Mouse (Mus musculus) MEL (cell line): Measurements from ENCODE around the gene Haus2. TPM values are rescaled to one million over a fixed set of nuclear protein-coding genes. Genes with fewer than 3 reads are reported as not detected.

ENCODE experiments used
- DNase-seq: peaks from one replicate; pipeline ENCODE4 v3.0.0; 2011; ENCODE audit warnings: low read depth, low spot score
- H3K27ac ChIP-seq: 2 replicates; pipeline ENCODE4 v1.5.1; 2012; ENCODE audit warnings: low read depth, mild to moderate bottlenecking, control low read depth, low read length, moderate library complexity; ENCODE audit not compliant: control insufficient read depth
- H3K27me3 ChIP-seq, 2 experiments: fragments of 150-350 bp in 1 of 2; sonication (generic) in 1 of 2; 2 replicates each; pipeline ENCODE4 v1.6.1; 2012; ENCODE audit warnings: low read length in 2 of 2, mild to moderate bottlenecking in 2 of 2, improper control_type of control experiment in 1 of 2, moderate library complexity in 1 of 2; ENCODE audit not compliant: insufficient read depth in 2 of 2, control insufficient read depth in 1 of 2
- H3K36me3 ChIP-seq, 2 experiments: 2 replicates each; pipeline ENCODE4 v1.6.1; 2012 to 2014; ENCODE audit warnings: low read length in 2 of 2, improper control_type of control experiment in 1 of 2, inconsistent platforms in 1 of 2, mild to moderate bottlenecking in 1 of 2; ENCODE audit not compliant: insufficient read depth in 2 of 2, control insufficient read depth in 1 of 2
- H3K4me1 ChIP-seq, 2 experiments: fragments of 150-350 bp in 1 of 2; sonication (generic) in 1 of 2; 2 replicates each; pipeline ENCODE4 v1.6.1; 2012; ENCODE audit warnings: low read length in 2 of 2, improper control_type of control experiment in 1 of 2, mild to moderate bottlenecking in 1 of 2; ENCODE audit not compliant: insufficient read depth in 2 of 2, control insufficient read depth in 1 of 2
- H3K4me3 ChIP-seq, 2 experiments: fragments of 150-350 bp in 1 of 2; sonication (generic) in 1 of 2; 2 replicates each; pipeline ENCODE4 v1.5.1; 2012; ENCODE audit warnings: low read depth in 2 of 2, low read length in 2 of 2, mild to moderate bottlenecking in 2 of 2, moderate library complexity in 2 of 2, control low read depth in 1 of 2, improper control_type of control experiment in 1 of 2; ENCODE audit not compliant: control insufficient read depth in 1 of 2, insufficient read depth in 1 of 2
- H3K79me2 ChIP-seq: 2 replicates; pipeline ENCODE4 v1.6.1; 2012; ENCODE audit warnings: mild to moderate bottlenecking, low read length, moderate library complexity; ENCODE audit not compliant: control insufficient read depth, poor library complexity, insufficient read depth
- H3K9ac ChIP-seq: 2 replicates; pipeline ENCODE4 v1.6.1; 2012; ENCODE audit warnings: low read depth, mild to moderate bottlenecking, control low read depth, low read length, moderate library complexity; ENCODE audit not compliant: control insufficient read depth, poor library complexity, severe bottlenecking
- H3K9me3 ChIP-seq: fragments of 150-350 bp; sonication (generic); replicated peaks from 2 replicates; pipeline ENCODE4 v1.6.1; 2012; ENCODE audit warnings: mild to moderate bottlenecking, low read length, improper control_type of control experiment, moderate library complexity; ENCODE audit not compliant: insufficient read depth
- E2F4 ChIP-seq: IDR thresholded peaks from 2 replicates; pipeline ENCODE4 v1.6.1; 2011; ENCODE audit warnings: low read depth, low read length, improper control_type of control experiment, borderline replicate concordance
- EP300 ChIP-seq, 2 experiments: IDR thresholded peaks; 2 replicates each; pipeline ENCODE4 v1.6.1; 2011; ENCODE audit warnings: improper control_type of control experiment in 2 of 2, low read length in 2 of 2, low read depth in 1 of 2, mild to moderate bottlenecking in 1 of 2
- ETS1 ChIP-seq: IDR thresholded peaks from 2 replicates; pipeline ENCODE4 v1.6.1; 2012; ENCODE audit warnings: low read depth, mild to moderate bottlenecking, inconsistent platforms, low read length, improper control_type of control experiment, moderate library complexity
- JUND ChIP-seq: IDR thresholded peaks from 2 replicates; pipeline ENCODE4 v1.6.1; 2011; ENCODE audit warnings: low read depth, mild to moderate bottlenecking, improper control_type of control experiment, low read length
- POLR2AphosphoS5 ChIP-seq: IDR thresholded peaks from 2 replicates; pipeline ENCODE4 v1.6.1; 2012; ENCODE audit warnings: low read depth, borderline replicate concordance, mild to moderate bottlenecking, inconsistent platforms, low read length, moderate library complexity, mixed read lengths
- RAD21 ChIP-seq: IDR thresholded peaks from 2 replicates; pipeline ENCODE4 v1.6.1; 2011; ENCODE audit warnings: mild to moderate bottlenecking, low read depth, low read length, improper control_type of control experiment
- RCOR1 ChIP-seq: IDR thresholded peaks from 2 replicates; pipeline ENCODE4 v1.6.1; 2012; ENCODE audit warnings: low read depth, mild to moderate bottlenecking, inconsistent platforms, low read length, improper control_type of control experiment
- TAL1 ChIP-seq: IDR thresholded peaks from 2 replicates; pipeline ENCODE4 v1.6.1; 2012; ENCODE audit warnings: mild to moderate bottlenecking, inconsistent platforms, low read length, moderate library complexity, mixed read lengths
- TBP ChIP-seq: IDR thresholded peaks from 2 replicates; pipeline ENCODE4 v1.8.0; 2011; ENCODE audit warnings: low read depth, low read length, improper control_type of control experiment
- TCF12 ChIP-seq: IDR thresholded peaks from 2 replicates; pipeline ENCODE4 v1.6.1; 2014; ENCODE audit warnings: low read depth, mild to moderate bottlenecking, inconsistent platforms, low read length, improper control_type of control experiment, moderate library complexity
- USF1 ChIP-seq: IDR thresholded peaks from 2 replicates; pipeline ENCODE4 v1.6.1; 2014; ENCODE audit warnings: low read depth, mild to moderate bottlenecking, inconsistent platforms, low read length, improper control_type of control experiment, moderate library complexity
- ZC3H11A ChIP-seq: IDR thresholded peaks from 2 replicates; pipeline ENCODE4 v1.6.1; 2012; ENCODE audit warnings: low read depth, mild to moderate bottlenecking, inconsistent platforms, low read length, improper control_type of control experiment
- ZNF384 ChIP-seq: IDR thresholded peaks from 2 replicates; pipeline ENCODE4 v1.6.1; 2012; ENCODE audit warnings: low read depth, mild to moderate bottlenecking, inconsistent platforms, low read length, improper control_type of control experiment
- polyA plus RNA-seq, 2 experiments: library from polyadenylated mRNA; stranded (reverse) in 1 of 2; unstranded in 1 of 2; fragments of >175 nt in 1 of 2; fragments of >200 nt in 1 of 2; gene quantifications; 2 replicates each; pipeline versions ENCODE4 v1.2.1 to v1.2.4; 2012; ENCODE audit warnings: low replicate concordance in 2 of 2, low read depth in 1 of 2; ENCODE audit not compliant: insufficient read length in 2 of 2, insufficient read depth in 1 of 2, missing spikeins in 1 of 2
- total RNA-seq: library from RNA; depleted of rRNA; stranded (reverse); fragments of 300-350 nt; gene quantifications from 2 replicates; pipeline ENCODE4 v1.2.3, GENCODE M21; 2012

Gene Haus2
- total and polyA plus RNA-seq, 3 experiments = 14.5 to 16.7 TPM; not detected in 1

- TF ChIP-seq ZC3H11A (no peak; the same call in 1 of the 2 replicates), RCOR1 (peak; percentile 93)
Measured at GRCm38 (mm10) chr2:120656711-120657110, 47.5 kb downstream of the Haus2 start (continued).

- no peaks in the 10 kb centered on the region for H3K79me2 ChIP-seq
- peak; percentile 75 for DNase-seq
- H3K4me3 ChIP-seq = no peak overlapping the region
- TF ChIP-seq POLR2AphosphoS5 (no peak), JUND (no peak), EP300 (IDR thresholded peaks at IDR 0.05; ENCODE audit: low read depth in 1 of 2, low read length in 2 of 2) (0 out of 4 replicates have a peak, but pooled peaks of 1 of the 2 experiments have one; percentile 19)
- H3K9ac ChIP-seq = no peak overlapping the region
- peaks cover 23 to 45% of the 10 kb centered on the region in 2 experiments for H3K4me1 ChIP-seq
- H3K36me3 ChIP-seq = peaks cover 0 to 52% of the 10 kb centered on the region in 2 experiments; a peak in 2 of 4 replicates
- H3K27ac ChIP-seq = peak overlapping the region; percentile 34
- no peaks in the 10 kb centered on the region for H3K27me3 ChIP-seq
- no peaks in the 10 kb centered on the region for H3K9me3 ChIP-seq
Measured at GRCm38 (mm10) chr2:120658486-120658885, 49.3 kb downstream of the Haus2 start.

- peak; percentile 62 for DNase-seq
- no peaks in the 10 kb centered on the region for H3K79me2 ChIP-seq
- TF ChIP-seq EP300 (IDR thresholded peaks at IDR 0.05; ENCODE audit: low read depth in 1 of 2, low read length in 2 of 2) = peak; percentile 19 to 25; a peak in 1 of 4 replicates
- TF ChIP-seq TBP = peak; percentile 71; the same call in 1 of the 2 replicates
- no peak for TF ChIP-seq TAL1
- no peak for TF ChIP-seq RAD21
- TF ChIP-seq ZNF384 = peak; percentile 90
- TF ChIP-seq E2F4 = no peak
- TF ChIP-seq TCF12 = peak; percentile 49; the same call in 1 of the 2 replicates
- no peak for TF ChIP-seq USF1
- TF ChIP-seq ETS1 = 0 out of 2 replicates have a peak, but pooled peaks have one; percentile 28
- H3K9ac ChIP-seq = no peak overlapping the region
- H3K9me3 ChIP-seq = no peaks in the 10 kb centered on the region
- peaks cover 23 to 45% of the 10 kb centered on the region in 2 experiments for H3K4me1 ChIP-seq
- peak overlapping the region; percentile 64 for H3K27ac ChIP-seq
- H3K4me3 ChIP-seq = no peak overlapping the region
- H3K36me3 ChIP-seq = peaks cover 0 to 52% of the 10 kb centered on the region in 2 experiments; a peak in 2 of 4 replicates
- H3K27me3 ChIP-seq = no peaks in the 10 kb centered on the region
Measured at GRCm38 (mm10) chr2:120659318-120659717, 50.1 kb downstream of the Haus2 start.
